In the genomic region with DNA sequence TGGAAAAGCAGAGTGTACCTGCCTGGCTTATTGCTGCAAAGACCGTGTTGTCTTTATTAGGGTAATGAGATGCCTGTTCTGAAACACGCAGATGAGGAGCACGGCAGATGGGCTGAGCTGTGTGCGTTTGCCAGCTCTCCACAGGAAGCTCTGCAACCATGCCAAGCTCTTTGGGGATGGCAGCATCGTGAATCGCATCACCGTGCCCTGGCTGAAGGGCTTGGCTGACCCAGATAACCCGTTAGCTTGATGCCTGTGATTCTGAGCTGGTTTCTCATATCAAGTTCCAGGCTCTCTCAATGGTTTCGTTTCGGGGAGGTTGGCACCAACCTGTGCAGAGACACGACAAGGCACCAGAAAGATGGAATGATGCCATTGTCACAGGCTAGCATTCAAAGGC, we compare ENCODE assay signal across 13 mouse cellular contexts. TPM values are rescaled to one million over a fixed set of nuclear protein-coding genes. Genes with fewer than 3 reads are reported as not detected.
A peak's percentile ranks its signal among the peaks of the same experiment; 100 is the strongest.
DNase-seq lines count a peak whose midpoint lies in the region; ATAC-seq and TF ChIP-seq lines count a peak whose summit lies in the region.
"Had no signal": no experiment of that assay in that cellular context is flagged by ENCODE, and none has a peak within 500 bp of the region (broad histone marks: within the 10 kb centered on the region; RNA-seq: fewer than 3 reads in every experiment).

No protein-coding gene starts in this region.

- H3K9me3 ChIP-seq in midbrain, embryonic 16.5 days (replicated peaks; ENCODE audit: control insufficient read depth, low read length, poor library complexity, severe bottlenecking): no peaks in the 10 kb centered on the region
- H3K9me3 ChIP-seq in intestine, embryonic 15.5 days: no peaks in the 10 kb centered on the region
- H3K9me3 ChIP-seq in heart, embryonic 11.5 days (replicated peaks; ENCODE audit: control insufficient read depth, low read length): no peaks in the 10 kb centered on the region
- H3K9me3 ChIP-seq: embryonic facial prominence, embryonic 12.5 days; heart, embryonic 10.5 days had no signal

- no peaks in the 10 kb centered on the region for H3K36me3 ChIP-seq in midbrain, embryonic 16.5 days (ENCODE audit: control insufficient read depth, insufficient read depth, low read length)
- H3K36me3 ChIP-seq in intestine, embryonic 15.5 days: no peaks in the 10 kb centered on the region
- no peaks in the 10 kb centered on the region for H3K36me3 ChIP-seq in heart, embryonic 11.5 days (ENCODE audit: control insufficient read depth, insufficient read depth, low read length)
- H3K36me3 ChIP-seq: embryonic facial prominence, embryonic 12.5 days; heart, embryonic 10.5 days had no signal

- H3K4me1 ChIP-seq in midbrain, embryonic 16.5 days (ENCODE audit: control insufficient read depth, insufficient read depth, low read length): no peaks in the 10 kb centered on the region; the same call in 1 of the 2 replicates
- no peaks in the 10 kb centered on the region for H3K4me1 ChIP-seq in intestine, embryonic 15.5 days (replicated peaks)
- H3K4me1 ChIP-seq in heart, embryonic 11.5 days (ENCODE audit: control insufficient read depth, insufficient read depth, low read length): no peaks in the 10 kb centered on the region
- H3K4me1 ChIP-seq: heart, embryonic 10.5 days had no signal

- peak overlapping the region; percentile 81 for H3K27ac ChIP-seq in left cerebral cortex, adult 2 months
- H3K27ac ChIP-seq in midbrain, embryonic 16.5 days (ENCODE audit: low read length): peak overlapping the region; percentile 22; the same call in 1 of the 2 replicates
- H3K27ac ChIP-seq in intestine, embryonic 15.5 days: no peak overlapping the region
- H3K27ac ChIP-seq in heart, embryonic 11.5 days (ENCODE audit: low read depth, low read length): no peak overlapping the region
- H3K27ac ChIP-seq: embryonic facial prominence, embryonic 12.5 days; heart, embryonic 10.5 days had no signal

- no peaks in the 10 kb centered on the region for H3K27me3 ChIP-seq in midbrain, embryonic 16.5 days (ENCODE audit: control insufficient read depth, insufficient read depth, low read depth, low read length)
- H3K27me3 ChIP-seq in intestine, embryonic 15.5 days (replicated peaks): no peaks in the 10 kb centered on the region
- H3K27me3 ChIP-seq in heart, embryonic 11.5 days (ENCODE audit: control insufficient read depth, insufficient read depth, low read length): peaks cover 5% of the 10 kb centered on the region; the same call in 1 of the 2 replicates
- H3K27me3 ChIP-seq: embryonic facial prominence, embryonic 12.5 days had no signal

- peak in 1 of 2 experiments; percentile 32 for DNase-seq in left cerebral cortex, adult 2 months (ENCODE audit: extremely low spot score in 1 of 2, low spot score in 2 of 2)
- DNase-seq in left cerebral cortex, postnatal 10 days (ENCODE audit: extremely low spot score in 1 of 2, low spot score in 2 of 2): no peak
- peak; percentile 99 for DNase-seq in cerebellum, adult 11 months
- DNase-seq in cerebellum, postnatal 25 days: peak; percentile 100
- DNase-seq: kidney, postnatal 14 days; thymus, postnatal 4 days had no signal

- H3K4me2 ChIP-seq in midbrain, embryonic 16.5 days (ENCODE audit: low read length): no peak overlapping the region
- no peak overlapping the region for H3K4me2 ChIP-seq in intestine, embryonic 15.5 days (replicated peaks)
- H3K4me2 ChIP-seq in heart, embryonic 11.5 days: no peak overlapping the region
- H3K4me2 ChIP-seq: embryonic facial prominence, embryonic 12.5 days had no signal

- H3K4me3 ChIP-seq in left cerebral cortex, adult 2 months: no peak overlapping the region
- no peak overlapping the region for H3K4me3 ChIP-seq in midbrain, embryonic 16.5 days (ENCODE audit: low read depth, low read length)
- no peak overlapping the region for H3K4me3 ChIP-seq in intestine, embryonic 15.5 days (replicated peaks)
- no peak overlapping the region for H3K4me3 ChIP-seq in heart, embryonic 11.5 days (ENCODE audit: low read depth, low read length)
- H3K4me3 ChIP-seq: embryonic facial prominence, embryonic 12.5 days; heart, embryonic 10.5 days had no signal

- no peak overlapping the region for H3K9ac ChIP-seq in midbrain, embryonic 16.5 days (ENCODE audit: low read depth, low read length)
- H3K9ac ChIP-seq in intestine, embryonic 15.5 days: no peak overlapping the region
- H3K9ac ChIP-seq in heart, embryonic 11.5 days (ENCODE audit: low read depth, low read length): no peak overlapping the region
- H3K9ac ChIP-seq: embryonic facial prominence, embryonic 12.5 days had no signal

- 64% methylated on average over 11 of the region's 11 CpGs for WGBS in midbrain, embryonic 16.5 days
- WGBS in intestine, embryonic 15.5 days: 88% methylated on average over 11 of the region's 11 CpGs
- WGBS in heart, embryonic 11.5 days (ENCODE audit: insufficient replicate concordance): 82% methylated on average over 11 of the region's 11 CpGs

- ATAC-seq in midbrain, embryonic 16.5 days: peak; percentile 42; the same call in 1 of the 2 replicates
- ATAC-seq in intestine, embryonic 15.5 days: no peak
- ATAC-seq in heart, embryonic 11.5 days (replicated peaks; ENCODE audit: insufficient number of reproducible peaks, low FRiP score, low TSS enrichment): no peak
- ATAC-seq: lung, postnatal 0 days had no signal

- TF ChIP-seq CTCF in left cerebral cortex, adult 2 months (IDR thresholded peaks at IDR 0.05): no peak

- intact Hi-C loops in left cerebral cortex, adult 2 months (cut with DNase I): no loop called here
- intact Hi-C loops in left cerebral cortex, postnatal 10 days (cut with DNase I): no loop called here

RNA-seq across cellular contexts. Expression of a gene that starts 14.0 kb away (rescaled TPM):
- not detected for total RNA-seq in left cerebral cortex, adult 2 months (2021)
- not detected for total RNA-seq in left cerebral cortex, postnatal 10 days (2021)
- polyA plus RNA-seq in midbrain, embryonic 16.5 days (2015; fragmentation: Nextera tagmentation; extraction: Ambion mirVana): 0.25 and 0.30 TPM in 2 replicates
- polyA plus RNA-seq in intestine, embryonic 15.5 days (2015; fragmentation: Nextera tagmentation; extraction: Ambion mirVana): 0.23 and 0.25 TPM in 2 replicates
- polyA plus RNA-seq in heart, embryonic 11.5 days (2014; fragmentation: Nextera tagmentation; extraction: Ambion mirVana): 0.31 and 0.52 TPM in 2 replicates
- total RNA-seq: CH12.LX had no signal

RNA-seq across cellular contexts. Expression of a gene that starts 26.3 kb away (rescaled TPM):
- total RNA-seq in left cerebral cortex, adult 2 months (2021): 1 to 10 TPM; 1.4 to 1.5 TPM
- 1 to 10 TPM; 1.1 to 1.3 TPM for total RNA-seq in left cerebral cortex, postnatal 10 days (2021)
- polyA plus RNA-seq in midbrain, embryonic 16.5 days (2015; fragmentation: Nextera tagmentation; extraction: Ambion mirVana): 4.7 and 5.4 TPM in 2 replicates
- polyA plus RNA-seq in intestine, embryonic 15.5 days (2015; fragmentation: Nextera tagmentation; extraction: Ambion mirVana): 1.3 and 1.7 TPM in 2 replicates
- 1.2 and 1.3 TPM in 2 replicates for polyA plus RNA-seq in heart, embryonic 11.5 days (2014; fragmentation: Nextera tagmentation; extraction: Ambion mirVana)
- total RNA-seq: CH12.LX had no signal

RNA-seq across cellular contexts. Expression of a gene that starts 46.8 kb away (rescaled TPM):
- not detected for total RNA-seq in left cerebral cortex, adult 2 months (2021)
- total RNA-seq in left cerebral cortex, postnatal 10 days (2021): not detected
- 0.11 TPM in 1 of 2 replicates, not detected in the other for polyA plus RNA-seq in midbrain, embryonic 16.5 days (2015; fragmentation: Nextera tagmentation; extraction: Ambion mirVana)
- 1.5 and 2.6 TPM in 2 replicates for polyA plus RNA-seq in intestine, embryonic 15.5 days (2015; fragmentation: Nextera tagmentation; extraction: Ambion mirVana)
- not detected in 2 replicates for polyA plus RNA-seq in heart, embryonic 11.5 days (2014; fragmentation: Nextera tagmentation; extraction: Ambion mirVana)
- total RNA-seq: CH12.LX had no signal
- polyA plus RNA-seq: embryonic facial prominence, embryonic 12.5 days; lung, postnatal 0 days had no signal

Comparison
In these comparisons a context has a peak if more than half of its experiments do, and no peak if none do; other contexts are left out.
1. DNase-seq: peak in cerebellum, adult 11 months (single experiment) and cerebellum, postnatal 25 days (2 of 2); none in left cerebral cortex, postnatal 10 days (0 of 2).
2. H3K27ac ChIP-seq: peak in left cerebral cortex, adult 2 months (single experiment) and midbrain, embryonic 16.5 days (single experiment); none in intestine, embryonic 15.5 days (single experiment) and heart, embryonic 11.5 days (single experiment).